Mouse (Mus musculus) megakaryocyte, embryonic 14.5 days (primary cell): Measurements from ENCODE around the gene Tubb4b.

Source experiments
- FLI1 ChIP-seq: IDR thresholded peaks from 2 replicates; pipeline ENCODE4 v1.6.1; 2012; ENCODE audit warnings: low read length, inconsistent platforms, mixed read lengths
- GATA1 ChIP-seq: IDR thresholded peaks from 3 replicates; pipeline ENCODE4 v1.6.1; 2012; ENCODE audit warnings: mixed read lengths, low read length, inconsistent platforms, borderline replicate concordance

DNA sequence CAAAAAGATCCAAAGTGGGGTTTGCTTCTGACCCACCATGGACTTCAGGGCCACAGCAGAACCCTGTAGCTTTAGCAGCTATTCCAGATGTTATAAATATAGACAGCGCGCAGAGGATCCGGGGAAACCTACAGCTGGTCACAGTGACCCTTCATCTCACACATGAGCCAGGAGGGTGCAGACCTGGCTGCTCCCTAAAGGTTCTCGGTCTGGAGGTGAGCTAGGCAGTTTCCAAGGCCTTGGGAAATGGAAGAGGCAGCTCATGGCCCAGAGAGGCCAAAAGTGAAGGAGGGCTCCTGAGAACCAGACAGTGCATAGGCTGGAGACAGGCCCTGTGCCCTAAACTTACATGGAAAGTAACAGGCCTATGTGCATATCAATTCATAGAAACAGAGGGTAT, 50.7 kb downstream of the Tubb4b start:
- TF ChIP-seq GATA1 (no peak), FLI1 (no peak)
